Mouse (Mus musculus): ENCODE data around the gene Cldn10. TPM values are rescaled to one million over a fixed set of nuclear protein-coding genes. Genes with fewer than 3 reads are reported as not detected.

Gene Cldn10
- polyA plus RNA-seq, 1 experiment from 2014 or later = 0.30 TPM

- no peak overlapping the region for H3K4me2 ChIP-seq
- no peaks in the 10 kb centered on the region for H3K9me3 ChIP-seq (ENCODE audit: control insufficient read depth, low read length)
- H3K36me3 ChIP-seq (ENCODE audit: control insufficient read depth, insufficient read depth, low read length) = no peaks in the 10 kb centered on the region
- no peak overlapping the region for H3K4me3 ChIP-seq (ENCODE audit: low read depth, low read length)
- ATAC-seq (replicated peaks; ENCODE audit: low FRiP score) (no peak), DNase-seq (ENCODE audit: low spot score) (no peak)
- H3K27me3 ChIP-seq (replicated peaks; ENCODE audit: control insufficient read depth, insufficient read depth, low read length) = no peaks in the 10 kb centered on the region
- no peak overlapping the region for H3K9ac ChIP-seq (ENCODE audit: low read depth, low read length)
- H3K4me1 ChIP-seq (replicated peaks; ENCODE audit: control insufficient read depth, insufficient read depth, low read length) = no peaks in the 10 kb centered on the region
- no peak overlapping the region for H3K27ac ChIP-seq (ENCODE audit: low read depth, low read length)
- WGBS = 75% methylated on average over 4 of the region's 4 CpGs
Observed at GRCm38 (mm10) chr14:118890101-118890500, 102.4 kb downstream of the Cldn10 start.

GRCm38 (mm10) chr14:118895228-118895627, 107.5 kb downstream of the Cldn10 start:
- H3K27me3 ChIP-seq (replicated peaks; ENCODE audit: control insufficient read depth, insufficient read depth, low read length) = no peaks in the 10 kb centered on the region
- H3K9me3 ChIP-seq (ENCODE audit: control insufficient read depth, low read length) = no peaks in the 10 kb centered on the region
- 84% methylated on average over 7 of the region's 7 CpGs for WGBS
- ATAC-seq (replicated peaks; ENCODE audit: low FRiP score) = no peak
- no peak overlapping the region for H3K4me3 ChIP-seq (ENCODE audit: low read depth, low read length)
- no peak overlapping the region for H3K27ac ChIP-seq (ENCODE audit: low read depth, low read length)
- no peak overlapping the region for H3K4me2 ChIP-seq
- no peaks in the 10 kb centered on the region for H3K4me1 ChIP-seq (replicated peaks; ENCODE audit: control insufficient read depth, insufficient read depth, low read length)
- no peak overlapping the region for H3K9ac ChIP-seq (ENCODE audit: low read depth, low read length)
- no peaks in the 10 kb centered on the region for H3K36me3 ChIP-seq (ENCODE audit: control insufficient read depth, insufficient read depth, low read length)
- no peak for DNase-seq (ENCODE audit: low spot score)

- DNase-seq (ENCODE audit: low spot score) (no peak), ATAC-seq (replicated peaks; ENCODE audit: low FRiP score) (no peak)
- Histone ChIP-seq H3K4me1 (replicated peaks; ENCODE audit: control insufficient read depth, insufficient read depth, low read length) (no peaks in the 10 kb centered on the region), H3K4me3 (ENCODE audit: low read depth, low read length) (no peak overlapping the region), H3K9ac (ENCODE audit: low read depth, low read length) (no peak overlapping the region), H3K36me3 (ENCODE audit: control insufficient read depth, insufficient read depth, low read length) (no peaks in the 10 kb centered on the region), H3K9me3 (ENCODE audit: control insufficient read depth, low read length) (no peaks in the 10 kb centered on the region), H3K27me3 (replicated peaks; ENCODE audit: control insufficient read depth, insufficient read depth, low read length) (no peaks in the 10 kb centered on the region), H3K27ac (ENCODE audit: low read depth, low read length) (no peak overlapping the region), H3K4me2 (no peak overlapping the region)
- WGBS = 88% methylated on average over 10 of the region's 10 CpGs
Observed at GRCm38 (mm10) chr14:118895655-118896054, 107.9 kb downstream of the Cldn10 start.

- H3K9me3 ChIP-seq (ENCODE audit: control insufficient read depth, low read length) = no peaks in the 10 kb centered on the region
- H3K36me3 ChIP-seq (ENCODE audit: control insufficient read depth, insufficient read depth, low read length) = 0 out of 2 replicates have a peak, but pooled peaks cover 2% of the 10 kb centered on the region
- ATAC-seq (replicated peaks; ENCODE audit: low FRiP score) (no peak), DNase-seq (ENCODE audit: low spot score) (no peak)
- H3K4me3 ChIP-seq (ENCODE audit: low read depth, low read length) = no peak overlapping the region
- no peak overlapping the region for H3K27ac ChIP-seq (ENCODE audit: low read depth, low read length)
- H3K27me3 ChIP-seq (replicated peaks; ENCODE audit: control insufficient read depth, insufficient read depth, low read length) = no peaks in the 10 kb centered on the region
- no peaks in the 10 kb centered on the region for H3K4me1 ChIP-seq (replicated peaks; ENCODE audit: control insufficient read depth, insufficient read depth, low read length)
- H3K4me2 ChIP-seq = no peak overlapping the region
- H3K9ac ChIP-seq (ENCODE audit: low read depth, low read length) = no peak overlapping the region
- 76% methylated on average over 11 of the region's 11 CpGs for WGBS
Observed at GRCm38 (mm10) chr14:118899940-118900339, 112.2 kb downstream of the Cldn10 start.

GRCm38 (mm10) chr14:118900911-118901310, 113.2 kb downstream of the Cldn10 start:
- ATAC-seq (replicated peaks; ENCODE audit: low FRiP score) = no peak
- Histone ChIP-seq H3K36me3 (ENCODE audit: control insufficient read depth, insufficient read depth, low read length) (0 out of 2 replicates have a peak, but pooled peaks cover 2% of the 10 kb centered on the region), H3K9me3 (ENCODE audit: control insufficient read depth, low read length) (no peaks in the 10 kb centered on the region), H3K4me2 (no peak overlapping the region), H3K9ac (ENCODE audit: low read depth, low read length) (no peak overlapping the region), H3K27ac (ENCODE audit: low read depth, low read length) (no peak overlapping the region), H3K27me3 (replicated peaks; ENCODE audit: control insufficient read depth, insufficient read depth, low read length) (no peaks in the 10 kb centered on the region), H3K4me1 (replicated peaks; ENCODE audit: control insufficient read depth, insufficient read depth, low read length) (no peaks in the 10 kb centered on the region), H3K4me3 (ENCODE audit: low read depth, low read length) (no peak overlapping the region)
- no peak for DNase-seq (ENCODE audit: low spot score)
- 95% methylated on average over 1 of the region's 1 CpGs for WGBS

GRCm38 (mm10) chr14:118903397-118903796, 115.7 kb downstream of the Cldn10 start:
- H3K4me3 ChIP-seq (ENCODE audit: low read depth, low read length) = no peak overlapping the region
- no peak overlapping the region for H3K9ac ChIP-seq (ENCODE audit: low read depth, low read length)
- peaks cover 2% of the 10 kb centered on the region; the same call in 1 of the 2 replicates for H3K36me3 ChIP-seq (ENCODE audit: control insufficient read depth, insufficient read depth, low read length)
- no peak overlapping the region for H3K4me2 ChIP-seq
- WGBS = 73% methylated on average over 3 of the region's 3 CpGs
- no peaks in the 10 kb centered on the region for H3K9me3 ChIP-seq (ENCODE audit: control insufficient read depth, low read length)
- no peak for DNase-seq (ENCODE audit: low spot score)
- H3K27me3 ChIP-seq (replicated peaks; ENCODE audit: control insufficient read depth, insufficient read depth, low read length) = no peaks in the 10 kb centered on the region
- no peaks in the 10 kb centered on the region for H3K4me1 ChIP-seq (replicated peaks; ENCODE audit: control insufficient read depth, insufficient read depth, low read length)
- ATAC-seq (replicated peaks; ENCODE audit: low FRiP score) = no peak
- no peak overlapping the region for H3K27ac ChIP-seq (ENCODE audit: low read depth, low read length)

GRCm38 (mm10) chr14:118903867-118904562, 116.3 kb downstream of the Cldn10 start:
- DNase-seq (ENCODE audit: low spot score) (no peak), ATAC-seq (replicated peaks; ENCODE audit: low FRiP score) (no peak)
- Histone ChIP-seq H3K9ac (ENCODE audit: low read depth, low read length) (no peak overlapping the region), H3K36me3 (ENCODE audit: control insufficient read depth, insufficient read depth, low read length) (peaks cover 2% of the 10 kb centered on the region; the same call in 1 of the 2 replicates), H3K4me1 (replicated peaks; ENCODE audit: control insufficient read depth, insufficient read depth, low read length) (no peaks in the 10 kb centered on the region), H3K9me3 (ENCODE audit: control insufficient read depth, low read length) (no peaks in the 10 kb centered on the region), H3K27me3 (replicated peaks; ENCODE audit: control insufficient read depth, insufficient read depth, low read length) (no peaks in the 10 kb centered on the region), H3K4me3 (ENCODE audit: low read depth, low read length) (no peak overlapping the region), H3K27ac (ENCODE audit: low read depth, low read length) (no peak overlapping the region), H3K4me2 (no peak overlapping the region)
- WGBS = 74% methylated on average over 6 of the region's 6 CpGs

GRCm38 (mm10) chr14:118907592-118907991, 119.9 kb downstream of the Cldn10 start:
- Histone ChIP-seq H3K36me3 (ENCODE audit: control insufficient read depth, insufficient read depth, low read length) (no peaks in the 10 kb centered on the region; the same call in 1 of the 2 replicates), H3K9ac (ENCODE audit: low read depth, low read length) (no peak overlapping the region), H3K27me3 (replicated peaks; ENCODE audit: control insufficient read depth, insufficient read depth, low read length) (no peaks in the 10 kb centered on the region), H3K4me1 (replicated peaks; ENCODE audit: control insufficient read depth, insufficient read depth, low read length) (0 out of 2 replicates have a peak, but pooled peaks cover 3% of the 10 kb centered on the region), H3K4me2 (no peak overlapping the region), H3K4me3 (ENCODE audit: low read depth, low read length) (no peak overlapping the region), H3K9me3 (ENCODE audit: control insufficient read depth, low read length) (no peaks in the 10 kb centered on the region), H3K27ac (ENCODE audit: low read depth, low read length) (no peak overlapping the region)
- DNase-seq (ENCODE audit: low spot score) (no peak), ATAC-seq (replicated peaks; ENCODE audit: low FRiP score) (no peak)
- 69% methylated on average over 8 of the region's 8 CpGs for WGBS

GRCm38 (mm10) chr14:118909872-118910271, 122.2 kb downstream of the Cldn10 start:
- no peaks in the 10 kb centered on the region for H3K9me3 ChIP-seq (ENCODE audit: control insufficient read depth, low read length)
- H3K4me2 ChIP-seq = no peak overlapping the region; the same call in 1 of the 2 replicates
- 0 out of 2 replicates have a peak, but pooled peaks cover 5% of the 10 kb centered on the region for H3K4me1 ChIP-seq (replicated peaks; ENCODE audit: control insufficient read depth, insufficient read depth, low read length)
- no peak for ATAC-seq (replicated peaks; ENCODE audit: low FRiP score)
- H3K27ac ChIP-seq (ENCODE audit: low read depth, low read length) = no peak overlapping the region
- no peaks in the 10 kb centered on the region for H3K27me3 ChIP-seq (replicated peaks; ENCODE audit: control insufficient read depth, insufficient read depth, low read length)
- H3K36me3 ChIP-seq (ENCODE audit: control insufficient read depth, insufficient read depth, low read length) = no peaks in the 10 kb centered on the region; the same call in 1 of the 2 replicates
- no peak for DNase-seq (ENCODE audit: low spot score)
- 76% methylated on average over 8 of the region's 8 CpGs for WGBS
- H3K9ac ChIP-seq (ENCODE audit: low read depth, low read length) = no peak overlapping the region
- no peak overlapping the region for H3K4me3 ChIP-seq (ENCODE audit: low read depth, low read length)

All from liver, embryonic 11.5 days (tissue).